Mouse (Mus musculus) hematopoietic stem cell, adult 5-6 weeks (primary cell): ENCODE results near the gene Ifit2. TPM values are rescaled to one million over a fixed set of nuclear protein-coding genes. Genes with fewer than 3 reads are reported as not detected.

ENCODE experiments used
- ATAC-seq, 2 experiments: fragments of 125-278 bp in 1 of 2; replicated peaks in 1 of 2; 2 replicates each; pipeline ENCODE4 v1.8.0; 2016 to 2017; ENCODE audit warnings: inconsistent platforms in 2 of 2, mild to moderate bottlenecking in 2 of 2, moderate number of reproducible peaks in 2 of 2, low read depth in 1 of 2, moderate TSS enrichment in 1 of 2; ENCODE audit not compliant: low FRiP score in 2 of 2, poor library complexity in 2 of 2, severe bottlenecking in 2 of 2, insufficient read depth in 1 of 2, low TSS enrichment in 1 of 2
- total RNA-seq: library from RNA; stranded (forward); fragments of 172-1452, 232-1000 nt; gene quantifications from 2 replicates; pipeline ENCODE4 v1.2.3, GENCODE M21; 2017

The Ifit2 gene
- total RNA-seq, 1 experiment from 2014 or later, result 28.9 TPM

- no peak for ATAC-seq
Observed at GRCm38 (mm10) chr19:34620871-34621270, 70.4 kb downstream of the Ifit2 start.

- no peak for ATAC-seq
Observed at GRCm38 (mm10) chr19:34623781-34624180, 73.3 kb downstream of the Ifit2 start.

- peak in 1 of 2 experiments; percentile 66; a peak in 1 of 4 replicates for ATAC-seq
Observed at GRCm38 (mm10) chr19:34624663-34625062, 74.2 kb downstream of the Ifit2 start.

Other genes starting within 250 kb of the Ifit2 start
- gene Ch25h, start 75.5 kb upstream of the Ifit2 start, total RNA-seq, result 0.19 and 0.35 TPM in 2 replicates
- 31.0 and 34.5 TPM in 2 replicates for gene Lipa, start 23.2 kb upstream of the Ifit2 start, total RNA-seq
- 5.3 and 14.1 TPM in 2 replicates for gene Ifit3, start 32.8 kb downstream of the Ifit2 start, total RNA-seq
- gene Ifit1bl1, start 51.3 kb downstream of the Ifit2 start, total RNA-seq, result 2.6 and 3.6 TPM in 2 replicates
- 0.74 and 0.94 TPM in 2 replicates for gene Ifit3b, start 57.3 kb downstream of the Ifit2 start, total RNA-seq
- 0.74 and 1.4 TPM in 2 replicates for gene Ifit1bl2, start 90.0 kb downstream of the Ifit2 start, total RNA-seq
- gene Ifit1, start 90.2 kb downstream of the Ifit2 start, total RNA-seq, result 5.9 and 15.4 TPM in 2 replicates
- 2.2 and 3.0 TPM in 2 replicates for gene Slc16a12, start 196.6 kb downstream of the Ifit2 start, total RNA-seq